Mouse (Mus musculus) cerebellum, postnatal 10 days (tissue): ENCODE measurements around the gene Rnf222.
"Not testable (repeated sequence)": the region's sequence is repeated elsewhere in the genome, so short reads cannot be mapped to it uniquely, and the experiment has no call there.

ENCODE experiments used
- DNase-seq, 2 experiments: peaks; one replicate each; pipeline ENCODE4 v3.0.0; 2021; ENCODE audit warnings: mixed read lengths in 2 of 2

The Rnf222 gene

GRCm38 (mm10) chr11:68911531-68912177 is 23.3 kb downstream of the Rnf222 start:
- DNase-seq = peak in 1 of 2 experiments; percentile 17

- no peak for DNase-seq
Measured at GRCm38 (mm10) chr11:68914566-68914965, 26.2 kb downstream of the Rnf222 start.

GRCm38 (mm10) chr11:68923191-68923590 is 34.8 kb downstream of the Rnf222 start:
- no peak for DNase-seq

GRCm38 (mm10) chr11:68924749-68925148 is 36.4 kb downstream of the Rnf222 start:
- DNase-seq = no peak

- no peak for DNase-seq
Measured at GRCm38 (mm10) chr11:68926981-68927380, 38.6 kb downstream of the Rnf222 start, which contains the start of gene Odf4. Odf4 (minus strand) TSS chr11:68927081.

- DNase-seq = no peak
Measured at GRCm38 (mm10) chr11:68929947-68930346, 41.6 kb downstream of the Rnf222 start.

- DNase-seq = no peak
Measured at GRCm38 (mm10) chr11:68933885-68934507, 45.6 kb downstream of the Rnf222 start.

GRCm38 (mm10) chr11:68936951-68937350 is 48.6 kb downstream of the Rnf222 start:
- not testable (repeated sequence) for DNase-seq

GRCm38 (mm10) chr11:68939451-68940304 is 51.3 kb downstream of the Rnf222 start:
- DNase-seq = peak; percentile 91 to 92

- no peak for DNase-seq
Measured at GRCm38 (mm10) chr11:68940516-68940915, 52.2 kb downstream of the Rnf222 start.

- no peak for DNase-seq
Measured at GRCm38 (mm10) chr11:68942731-68943130, 54.4 kb downstream of the Rnf222 start.

GRCm38 (mm10) chr11:68945245-68945644 is 56.9 kb downstream of the Rnf222 start:
- no peak for DNase-seq
